Mouse (Mus musculus) cerebellum, adult 2 months (tissue): ENCODE measurements around the gene Crabp2.

Source experiments
- CTCF ChIP-seq: fragments of 200-500 bp; IDR thresholded peaks from 2 replicates; pipeline ENCODE4 v1.5.1; 2011; ENCODE audit warnings: low read depth, mild to moderate bottlenecking, control low read depth, low read length, moderate library complexity, borderline replicate concordance; ENCODE audit not compliant: insufficient read depth
- POLR2A ChIP-seq: fragments of 200-500 bp; IDR thresholded peaks from 2 replicates; pipeline ENCODE4 v1.6.1; 2011; ENCODE audit warnings: low read length, control low read depth, borderline replicate concordance; ENCODE audit not compliant: insufficient read depth

DNA sequence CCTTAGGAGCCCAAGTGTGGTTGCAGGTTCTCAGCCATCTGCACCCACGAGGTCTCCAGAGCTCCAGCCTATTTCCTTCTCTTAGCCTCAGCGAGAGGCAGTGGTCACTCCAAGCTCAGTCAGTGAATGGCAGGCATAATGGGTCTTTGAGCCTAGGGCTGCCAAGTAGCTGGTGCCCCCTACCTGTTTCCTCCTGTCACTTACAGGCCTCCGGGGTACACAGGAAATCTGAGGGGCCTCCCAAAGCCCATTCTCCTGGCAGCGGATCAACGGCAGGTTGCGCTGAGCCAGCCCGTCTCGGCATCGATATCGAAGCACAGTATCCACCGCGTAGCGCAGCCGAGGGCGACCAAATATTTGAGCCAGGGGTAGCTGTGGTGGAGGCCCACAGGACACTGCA, 39.6 kb downstream of the Crabp2 start:
- TF ChIP-seq POLR2A, result no peak
- TF ChIP-seq CTCF, result no peak
